Mouse (Mus musculus): ENCODE data around the gene Usp2.
A peak's percentile ranks its signal among the peaks of the same experiment; 100 is the strongest.

The Usp2 gene

GRCm38 (mm10) chr9:44046426-44046825, 20.4 kb upstream of the Usp2 start:
- no peak for DNase-seq (ENCODE audit: low read depth, low spot score)

GRCm38 (mm10) chr9:44047071-44047470, 19.8 kb upstream of the Usp2 start:
- no peak for DNase-seq (ENCODE audit: low read depth, low spot score)

- DNase-seq (ENCODE audit: low read depth, low spot score): no peak
Observed at GRCm38 (mm10) chr9:44047571-44048490, 19.0 kb upstream of the Usp2 start.

GRCm38 (mm10) chr9:44048541-44049380, 18.1 kb upstream of the Usp2 start:
- no peak for DNase-seq (ENCODE audit: low read depth, low spot score)

- DNase-seq (ENCODE audit: low read depth, low spot score): no peak
Observed at GRCm38 (mm10) chr9:44049381-44050165, 17.2 kb upstream of the Usp2 start.

- no peak for DNase-seq (ENCODE audit: low read depth, low spot score)
Observed at GRCm38 (mm10) chr9:44052855-44053254, 14.0 kb upstream of the Usp2 start.

- DNase-seq (ENCODE audit: low read depth, low spot score): no peak
Observed at GRCm38 (mm10) chr9:44053936-44054335, 12.9 kb upstream of the Usp2 start.

- no peak for DNase-seq (ENCODE audit: low read depth, low spot score)
Observed at GRCm38 (mm10) chr9:44058606-44059005, 8.2 kb upstream of the Usp2 start.

- no peak for DNase-seq (ENCODE audit: low read depth, low spot score)
Observed at GRCm38 (mm10) chr9:44065177-44065576, 1.6 kb upstream of the Usp2 start.

GRCm38 (mm10) chr9:44067241-44067959, 579 bp downstream of the Usp2 start:
- peak; percentile 47 for DNase-seq (ENCODE audit: low read depth, low spot score)

- DNase-seq (ENCODE audit: low read depth, low spot score): no peak
Observed at GRCm38 (mm10) chr9:44067960-44068330, 1.1 kb downstream of the Usp2 start.

GRCm38 (mm10) chr9:44069252-44069651, 2.4 kb downstream of the Usp2 start:
- no peak for DNase-seq (ENCODE audit: low read depth, low spot score)

GRCm38 (mm10) chr9:44070113-44070843, 3.5 kb downstream of the Usp2 start:
- DNase-seq (ENCODE audit: low read depth, low spot score): no peak

- no peak for DNase-seq (ENCODE audit: low read depth, low spot score)
Observed at GRCm38 (mm10) chr9:44070844-44071231, 4.0 kb downstream of the Usp2 start.

GRCm38 (mm10) chr9:44071914-44072598, 5.2 kb downstream of the Usp2 start:
- DNase-seq (ENCODE audit: low read depth, low spot score): no peak

- no peak for DNase-seq (ENCODE audit: low read depth, low spot score)
Observed at GRCm38 (mm10) chr9:44072599-44072915, 5.7 kb downstream of the Usp2 start.

GRCm38 (mm10) chr9:44073115-44073514, 6.3 kb downstream of the Usp2 start:
- DNase-seq (ENCODE audit: low read depth, low spot score): no peak

GRCm38 (mm10) chr9:44074395-44075275, 7.8 kb downstream of the Usp2 start:
- DNase-seq (ENCODE audit: low read depth, low spot score): peak; percentile 86

All from R1 (cell line).